Mouse (Mus musculus) gastrocnemius, postnatal 4 days (tissue): ENCODE measurements around the gene Tlcd2. TPM values are rescaled to one million over a fixed set of nuclear protein-coding genes. Genes with fewer than 3 reads are reported as not detected.

ENCODE experiments used
- DNase-seq, 2 experiments: peaks; one replicate each; pipeline ENCODE4 v3.0.0; 2021 to 2022; ENCODE audit warnings: low spot score in 2 of 2, mixed read lengths in 2 of 2
- total RNA-seq, 2 experiments: library from RNA; stranded (reverse); gene quantifications; 2 replicates each; pipeline ENCODE4 v1.2.3; 2021

Gene Tlcd2
- total RNA-seq, 2 experiments from 2014 or later: 9.6 to 12.6 TPM

DNA sequence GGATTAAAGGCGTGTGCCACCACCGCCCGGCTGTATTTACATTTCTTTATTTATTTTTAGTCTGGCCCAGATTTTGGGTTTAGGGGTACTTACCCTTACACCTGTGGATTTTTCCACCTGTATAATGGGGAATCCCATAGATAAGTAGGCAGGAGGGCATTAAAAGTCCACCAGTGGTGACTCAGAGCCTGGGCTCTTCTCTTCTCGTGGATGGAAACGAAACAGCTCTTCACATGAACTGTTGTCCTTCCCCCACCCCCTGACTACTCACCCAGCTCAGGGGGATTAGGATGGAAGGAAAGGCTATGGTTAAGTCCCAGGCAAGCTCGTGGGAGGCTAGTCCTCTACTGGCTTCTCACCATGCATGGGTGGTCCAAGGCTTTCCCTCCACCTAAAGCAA, 2.9 kb downstream of the Tlcd2 start:
- no peak for DNase-seq

DNA sequence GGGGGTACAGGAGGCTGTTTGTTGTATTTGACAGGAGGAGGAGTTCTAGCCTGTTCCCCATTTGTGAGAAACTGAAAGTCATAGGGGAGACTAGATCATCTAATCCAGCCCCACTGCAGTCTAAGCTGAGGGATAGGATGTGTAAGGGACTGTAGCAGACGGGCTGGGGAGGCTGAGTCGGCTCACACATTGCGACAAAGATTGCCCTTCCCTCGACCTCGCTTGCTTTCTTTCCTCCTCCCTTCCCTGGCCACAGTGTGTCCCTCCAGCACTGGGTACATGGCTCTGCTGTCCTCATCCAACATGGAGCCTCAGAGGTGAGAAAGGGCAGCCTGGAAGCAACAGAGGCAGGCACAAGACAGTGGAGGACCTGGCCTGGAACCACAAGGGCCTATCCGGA, 3.5 kb downstream of the Tlcd2 start:
- no peak for DNase-seq

DNA sequence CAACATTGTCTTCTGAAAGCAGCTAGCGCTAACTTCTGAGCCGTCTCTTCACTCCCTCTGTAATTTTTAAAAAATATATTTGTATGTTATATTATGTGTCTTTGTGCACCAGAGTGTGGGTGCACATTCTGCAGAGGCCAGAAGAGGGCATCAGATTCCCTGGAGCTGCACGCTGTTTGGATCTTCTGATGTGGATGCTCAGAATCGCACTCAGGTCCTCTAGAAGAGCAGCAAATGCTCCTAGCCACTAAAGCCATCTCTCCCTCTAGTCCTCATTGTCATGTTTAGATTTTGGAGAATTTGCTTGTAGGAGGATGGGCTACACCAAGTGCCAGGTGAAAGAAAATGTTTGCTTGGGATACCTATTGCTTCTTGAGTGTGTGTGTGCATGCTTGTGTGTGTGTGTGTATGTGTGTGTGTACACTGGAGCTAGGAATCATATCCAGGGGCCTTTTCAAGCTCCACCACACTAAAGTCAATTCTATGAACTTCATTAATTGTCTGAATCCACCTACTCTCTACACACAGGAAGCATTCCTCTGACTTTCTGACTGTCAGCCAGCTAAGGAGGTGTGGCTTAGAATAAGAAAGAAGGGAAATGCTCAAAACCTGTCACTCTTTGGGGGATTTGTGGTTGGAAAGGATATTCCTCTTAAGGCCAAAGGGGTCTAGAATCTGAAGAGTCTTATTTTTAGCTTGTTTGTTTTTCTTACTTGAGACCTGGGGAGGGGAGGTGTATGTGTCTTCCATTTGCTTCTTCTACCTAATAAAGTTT, 5.4 kb downstream of the Tlcd2 start:
- DNase-seq: no peak

DNA sequence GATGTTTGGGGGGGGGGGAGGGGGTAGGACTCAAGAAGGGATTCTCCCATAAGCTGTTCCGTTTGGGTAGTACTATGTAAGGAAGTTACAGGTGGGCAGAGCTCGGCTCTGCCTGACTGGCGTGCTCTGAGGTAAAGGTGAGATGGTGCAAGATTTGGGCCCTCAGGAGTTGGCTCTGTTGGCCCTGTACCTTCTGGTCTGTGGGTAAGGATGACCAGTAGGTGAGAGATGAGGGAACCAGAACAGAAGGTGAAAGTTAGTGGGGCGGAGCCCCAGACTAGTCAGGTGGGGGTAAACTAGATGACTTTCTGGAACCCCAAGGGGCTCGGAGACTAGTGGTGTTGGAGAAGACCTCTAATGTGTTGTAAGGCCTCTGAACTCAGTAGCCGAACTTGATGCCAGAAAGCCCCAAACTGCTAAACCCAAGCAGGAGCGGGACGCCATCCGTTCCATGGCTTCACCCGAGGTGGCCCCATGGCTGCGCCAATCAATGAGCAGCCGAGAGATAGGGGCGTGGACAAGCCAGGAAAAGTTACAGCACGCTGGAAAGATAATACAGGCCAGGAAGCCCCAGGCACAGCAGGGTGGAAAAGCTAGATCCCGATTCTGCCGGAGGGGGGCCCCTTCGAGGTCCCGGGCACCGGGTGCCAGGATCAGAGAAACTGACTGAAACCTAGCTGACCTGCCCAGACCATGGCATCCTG, 6.1 kb downstream of the Tlcd2 start:
- DNase-seq: peak in 1 of 2 experiments; percentile 76

DNA sequence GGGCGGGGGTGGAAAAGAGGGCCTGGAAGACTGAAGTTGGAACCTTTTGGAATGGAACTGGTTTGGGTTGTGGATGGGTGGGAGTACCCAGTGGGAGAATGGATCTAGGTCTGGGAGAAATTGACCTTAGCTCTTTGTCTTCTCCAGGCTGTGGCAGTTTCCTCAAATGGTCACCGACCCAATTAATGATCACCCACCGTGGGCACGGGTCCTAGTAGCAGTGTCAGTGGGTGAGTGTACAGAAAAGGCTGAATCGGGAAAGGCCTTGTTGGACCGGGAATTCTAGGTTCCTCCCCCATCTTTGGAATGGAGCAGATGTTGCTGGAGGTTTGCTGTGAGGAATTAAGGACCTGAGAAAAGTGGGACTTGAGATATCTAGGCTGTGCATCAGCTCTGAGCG, 6.9 kb downstream of the Tlcd2 start:
- DNase-seq: no peak

DNA sequence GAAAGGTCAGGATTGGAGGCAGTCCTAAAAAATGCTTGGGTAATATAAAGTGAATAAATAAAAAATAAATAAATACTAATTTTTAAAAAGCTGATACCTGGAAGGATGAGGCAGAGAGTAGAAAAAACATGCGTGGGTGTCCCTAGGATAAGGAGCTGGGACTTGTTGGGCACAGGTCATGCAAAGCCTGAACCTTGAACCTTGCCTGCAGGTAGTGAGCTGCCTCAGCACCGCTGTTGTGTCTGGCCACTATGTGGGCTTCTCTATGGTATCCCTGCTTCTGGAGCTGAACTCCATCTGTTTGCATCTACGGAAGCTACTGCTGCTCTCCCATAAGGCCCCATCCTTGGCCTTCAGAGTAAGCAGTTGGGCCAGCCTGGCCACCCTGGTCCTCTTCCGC, 7.7 kb downstream of the Tlcd2 start:
- no peak for DNase-seq

DNA sequence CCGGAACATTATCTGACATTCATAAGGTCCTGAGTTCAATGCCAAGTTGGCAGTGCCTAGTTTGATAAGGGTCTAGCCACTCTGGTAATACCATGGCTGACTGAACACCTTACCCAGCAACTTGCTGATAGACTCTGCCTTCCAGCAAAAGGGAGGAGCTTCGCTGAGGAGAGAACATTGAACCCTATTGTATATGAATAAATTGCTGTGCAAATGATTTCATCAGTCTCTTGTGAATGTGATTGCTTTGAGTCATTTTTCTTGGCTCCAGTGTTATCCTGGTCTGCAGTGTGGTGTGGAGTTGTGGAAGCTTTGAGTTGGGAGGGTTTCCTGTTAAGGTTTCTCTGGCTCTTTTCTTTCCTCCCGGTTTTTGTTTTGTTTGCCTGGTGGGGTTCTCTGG, 9.2 kb downstream of the Tlcd2 start:
- no peak for DNase-seq

DNA sequence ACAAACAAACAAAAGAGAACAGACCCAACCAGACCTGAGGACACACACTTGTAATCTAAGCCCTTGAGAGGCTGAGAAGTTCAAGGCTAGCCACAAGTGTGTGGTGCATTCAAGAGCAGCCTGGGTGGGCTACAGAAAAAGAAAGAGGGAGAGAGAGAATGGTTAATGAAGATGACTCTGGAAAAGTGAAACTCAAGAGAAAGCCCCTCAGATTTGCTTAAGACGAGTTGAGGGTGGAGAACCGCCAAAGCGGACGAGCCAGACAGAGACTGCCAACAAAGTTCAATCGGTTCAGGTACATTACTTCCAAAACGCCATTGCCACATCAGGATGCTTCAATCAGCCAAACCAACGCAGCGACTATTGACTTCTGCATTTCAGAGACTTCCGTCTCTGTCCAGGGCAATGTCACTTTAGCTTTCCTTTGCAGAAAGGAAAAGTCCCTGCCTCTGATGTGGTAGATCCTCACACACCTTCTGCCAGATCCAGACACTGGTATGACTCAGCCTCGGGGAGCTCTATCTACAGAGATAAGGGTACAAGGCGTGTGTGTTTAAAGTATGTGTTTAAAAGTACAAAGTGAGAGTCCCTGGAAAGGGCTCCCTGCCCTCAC, 11.1 kb downstream of the Tlcd2 start:
- DNase-seq: no peak

DNA sequence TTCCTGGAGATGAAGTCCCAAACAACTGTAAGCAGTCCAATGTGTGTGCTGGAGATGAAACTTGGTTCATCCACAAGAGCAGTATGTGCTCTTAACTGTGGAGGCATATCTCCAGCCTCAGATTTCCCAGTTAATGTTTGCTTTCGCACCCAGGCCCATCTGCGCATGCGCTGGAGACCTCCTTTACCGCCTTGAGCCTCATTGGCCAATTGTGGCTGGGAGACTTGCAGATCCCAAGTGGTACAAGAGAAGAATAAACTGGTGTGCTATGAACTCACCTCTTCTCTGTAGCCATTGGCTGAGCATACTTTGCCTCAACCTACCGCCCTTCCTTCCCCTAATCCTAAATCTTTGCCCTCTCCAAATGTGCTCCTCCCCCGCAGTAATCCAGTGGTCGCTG, 11.9 kb downstream of the Tlcd2 start:
- no peak for DNase-seq

DNA sequence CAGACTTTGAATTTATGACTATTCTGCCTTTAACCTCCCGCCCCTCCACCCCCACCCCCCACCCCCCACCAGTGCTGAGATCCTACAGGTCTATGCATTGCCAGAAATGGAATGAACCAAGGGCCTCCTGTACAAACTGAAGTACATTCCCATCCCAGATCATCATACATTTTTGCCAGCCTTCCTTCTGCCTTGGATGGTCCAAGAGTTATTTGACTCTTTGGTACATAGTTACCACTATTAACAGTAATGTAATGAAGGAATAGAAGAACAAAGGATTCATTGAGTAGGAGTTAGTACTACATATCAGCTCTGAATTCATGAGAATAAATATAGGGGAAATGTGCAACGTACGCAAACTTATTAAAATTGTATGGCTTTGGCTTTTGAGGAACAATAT, 24.7 kb downstream of the Tlcd2 start:
- no peak for DNase-seq

DNA sequence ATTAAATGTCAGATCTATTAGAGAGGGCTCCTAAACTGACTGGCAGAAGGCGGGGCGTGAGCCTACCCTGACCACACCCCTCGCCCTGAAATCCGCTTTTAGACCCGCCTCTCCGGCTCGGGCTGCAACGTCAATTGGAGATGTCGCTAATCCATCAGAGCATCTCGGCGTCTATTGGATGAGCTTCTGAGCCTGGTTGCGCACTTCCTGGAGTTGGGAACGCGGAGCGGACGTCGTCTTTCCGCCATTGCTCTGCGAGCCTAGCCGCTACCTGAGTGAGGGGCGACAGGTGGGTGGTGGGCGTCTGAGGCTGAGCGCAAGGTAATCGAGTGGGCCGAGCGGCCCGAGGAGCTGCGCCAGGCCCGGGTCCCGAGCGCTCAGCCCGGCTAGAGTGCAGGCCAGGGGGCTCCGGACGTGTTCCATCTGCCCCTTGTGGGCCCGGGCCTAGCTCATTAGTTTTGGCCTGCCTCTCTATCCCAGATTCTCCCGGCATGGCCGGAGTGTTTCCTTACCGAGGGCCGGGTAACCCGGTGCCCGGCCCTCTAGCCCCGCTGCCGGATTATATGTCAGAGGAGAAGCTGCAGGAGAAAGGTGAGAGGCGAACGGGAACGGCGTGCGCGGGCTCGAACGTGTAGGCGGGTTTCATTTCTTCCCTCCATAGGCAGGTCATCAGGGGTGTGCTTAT, 25.2 kb downstream of the Tlcd2 start, which contains the start of gene Prpf8:
Gene Prpf8, plus strand, starts transcription at position 216 of the 685 bp plus-strand sequence.
- peak; percentile 87 to 92 for DNase-seq

DNA sequence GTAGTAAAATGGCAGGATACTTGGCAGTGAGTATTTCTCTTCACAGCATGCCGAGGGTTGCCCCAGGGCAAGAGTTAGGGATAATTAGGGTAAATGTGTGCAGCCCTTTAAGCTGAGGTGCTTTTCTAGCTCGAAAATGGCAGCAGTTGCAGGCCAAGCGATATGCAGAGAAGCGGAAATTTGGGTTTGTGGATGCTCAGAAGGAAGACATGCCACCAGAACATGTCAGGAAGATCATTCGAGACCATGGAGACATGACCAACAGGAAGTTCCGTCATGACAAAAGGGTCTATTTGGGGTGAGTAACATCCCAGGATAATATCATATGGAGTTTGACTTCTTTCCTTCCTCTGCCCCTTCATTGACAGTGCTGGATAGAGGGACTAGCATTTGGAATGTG, 26.0 kb downstream of the Tlcd2 start:
- DNase-seq: no peak

DNA sequence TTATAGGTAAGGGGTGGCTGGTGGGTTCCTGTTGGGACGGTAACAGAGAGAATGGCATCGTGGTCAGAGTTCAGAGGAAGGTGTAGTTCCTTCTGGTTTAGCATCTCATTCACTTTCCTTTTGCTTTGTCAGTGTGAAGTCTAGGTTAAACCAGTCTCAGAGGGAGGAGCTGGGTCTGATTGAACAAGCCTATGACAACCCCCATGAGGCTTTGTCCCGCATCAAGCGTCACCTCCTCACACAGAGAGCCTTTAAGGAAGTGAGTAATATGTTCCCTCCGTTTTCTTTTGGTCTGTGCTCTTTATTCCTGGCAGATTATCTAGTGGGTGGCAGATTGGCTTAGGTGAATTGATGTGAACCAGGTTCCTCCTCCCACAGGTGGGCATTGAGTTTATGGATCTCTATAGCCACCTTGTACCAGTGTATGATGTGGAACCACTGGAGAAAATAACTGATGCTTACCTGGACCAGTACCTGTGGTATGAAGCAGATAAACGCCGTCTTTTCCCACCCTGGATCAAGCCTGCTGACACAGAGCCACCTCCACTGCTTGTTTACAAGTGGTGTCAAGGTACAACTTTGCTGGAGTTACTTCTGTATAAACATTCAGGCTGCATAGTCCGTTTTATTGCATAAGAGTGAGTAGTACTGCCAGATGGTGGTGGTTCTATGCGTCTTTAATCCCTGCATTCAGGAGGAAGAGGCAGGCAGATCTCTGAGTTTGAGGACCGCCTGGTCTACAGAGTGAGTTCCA, 33.0 kb downstream of the Tlcd2 start:
- DNase-seq: no peak

DNA sequence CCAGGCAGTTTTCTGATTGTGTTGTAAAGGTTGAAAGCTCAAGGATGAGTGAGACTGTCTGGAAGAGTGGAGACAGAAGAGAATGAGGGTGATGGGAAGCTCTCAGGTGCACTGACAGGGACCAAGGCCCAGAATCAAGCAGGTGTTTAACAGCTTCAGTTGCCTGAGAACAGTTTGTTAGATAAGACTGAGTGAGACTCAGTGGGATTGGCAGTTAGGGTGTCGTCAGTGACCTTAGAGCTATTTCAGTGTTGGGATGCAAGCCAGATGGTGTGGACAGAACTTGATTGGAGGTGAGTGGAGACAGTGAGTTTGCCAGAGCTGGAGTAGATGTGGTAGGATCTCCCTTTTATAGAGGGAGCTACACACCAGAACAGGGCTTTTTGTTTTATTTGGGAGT, 36.6 kb downstream of the Tlcd2 start:
- DNase-seq: no peak

DNA sequence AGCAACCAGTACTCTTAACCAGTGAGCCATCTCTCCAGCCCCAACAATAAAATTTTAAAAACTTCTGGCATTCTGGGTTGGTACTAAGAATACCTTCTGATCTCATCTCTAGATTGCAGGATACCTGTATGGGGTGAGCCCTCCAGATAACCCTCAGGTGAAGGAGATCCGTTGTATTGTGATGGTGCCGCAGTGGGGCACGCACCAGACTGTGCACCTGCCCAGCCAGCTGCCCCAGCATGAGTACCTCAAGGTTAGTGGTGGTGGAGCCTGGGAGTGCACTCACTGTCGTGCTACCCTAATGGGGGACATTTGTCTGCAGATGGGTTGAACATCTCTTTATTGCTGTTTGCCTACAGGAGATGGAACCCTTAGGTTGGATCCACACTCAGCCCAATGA, 46.6 kb downstream of the Tlcd2 start:
- DNase-seq: no peak

DNA sequence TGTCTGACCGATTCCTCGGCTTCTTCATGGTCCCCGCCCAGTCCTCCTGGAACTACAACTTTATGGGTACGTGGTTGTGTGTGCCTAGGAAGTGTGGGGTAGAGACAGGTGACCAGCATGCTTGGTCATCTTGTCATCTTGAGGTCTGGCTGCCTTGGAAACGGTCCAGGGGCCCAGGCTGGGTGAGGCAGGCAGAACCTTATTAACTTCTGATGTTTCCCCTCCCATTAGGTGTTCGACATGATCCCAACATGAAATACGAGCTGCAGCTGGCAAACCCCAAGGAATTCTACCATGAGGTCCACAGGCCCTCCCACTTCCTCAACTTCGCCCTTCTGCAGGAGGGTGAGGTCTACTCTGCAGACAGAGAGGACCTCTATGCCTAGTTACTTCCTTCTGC, 47.4 kb downstream of the Tlcd2 start:
- DNase-seq: no peak

DNA sequence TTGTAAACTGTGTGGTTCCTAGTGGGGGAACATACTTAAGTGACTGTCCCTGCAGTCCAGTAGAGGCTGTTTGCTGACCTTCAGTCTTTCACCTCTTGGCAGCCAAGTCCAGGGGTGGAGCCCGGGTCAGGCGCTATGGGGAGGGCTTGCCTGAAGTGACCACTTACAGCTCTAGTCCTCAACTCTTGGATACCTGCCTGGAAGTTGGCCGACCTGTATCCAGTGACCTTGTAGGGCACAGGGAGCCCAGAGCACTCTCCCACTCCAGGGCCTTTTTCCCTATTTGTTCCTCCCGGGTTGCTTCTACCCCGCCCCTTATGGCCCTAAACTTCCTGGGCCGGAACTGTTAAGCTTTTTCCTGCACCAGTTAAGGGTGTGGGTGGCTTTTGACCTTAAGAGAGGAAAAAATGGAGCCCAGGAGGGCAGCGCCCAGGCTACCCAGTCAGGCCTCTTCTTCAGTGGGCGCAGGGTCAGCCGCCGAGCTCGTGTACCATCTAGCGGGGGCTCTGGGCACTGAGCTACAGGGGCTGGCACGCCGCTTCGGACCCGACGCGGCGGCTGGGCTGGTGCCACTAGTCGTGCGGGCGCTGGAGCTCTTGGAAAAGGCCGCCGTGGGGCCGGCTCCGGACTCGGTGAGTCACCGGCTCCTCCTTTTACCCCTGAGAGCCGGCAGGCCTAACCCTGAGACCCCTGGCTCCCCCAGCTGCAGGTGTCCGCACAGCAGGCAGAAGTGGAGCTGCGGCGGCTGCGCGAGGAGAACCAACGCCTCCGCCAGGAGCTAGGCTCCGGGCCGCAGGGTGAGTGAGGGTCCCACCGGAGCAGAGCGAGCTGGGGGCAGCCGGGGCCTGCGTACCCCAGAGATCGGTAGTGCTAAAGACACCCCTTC, 48.5 kb downstream of the Tlcd2 start, which contains the start of gene Rilp:
Gene Rilp, plus strand, starts transcription at position 354 of the 886 bp plus-strand sequence.
- peak; percentile 51 to 75 for DNase-seq

DNA sequence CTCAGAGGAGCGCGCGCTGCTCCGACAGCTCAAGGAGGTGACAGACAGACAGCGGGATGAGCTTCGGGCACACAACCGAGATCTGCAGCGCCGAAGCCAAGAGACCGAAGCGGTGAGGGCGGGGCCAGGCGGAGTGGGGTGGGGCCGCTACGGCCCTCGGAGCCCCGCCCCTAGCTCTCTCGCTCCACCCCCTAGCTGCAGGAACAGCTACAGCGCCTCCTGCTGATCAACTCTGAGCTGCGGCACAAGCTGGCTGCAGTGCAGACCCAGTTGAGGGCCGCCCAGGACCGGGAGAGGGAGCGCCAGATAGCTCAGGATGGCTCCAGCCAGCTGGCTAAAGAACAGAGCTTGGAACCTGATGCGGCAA, 49.1 kb downstream of the Tlcd2 start:
- peak; percentile 93 to 97 for DNase-seq

DNA sequence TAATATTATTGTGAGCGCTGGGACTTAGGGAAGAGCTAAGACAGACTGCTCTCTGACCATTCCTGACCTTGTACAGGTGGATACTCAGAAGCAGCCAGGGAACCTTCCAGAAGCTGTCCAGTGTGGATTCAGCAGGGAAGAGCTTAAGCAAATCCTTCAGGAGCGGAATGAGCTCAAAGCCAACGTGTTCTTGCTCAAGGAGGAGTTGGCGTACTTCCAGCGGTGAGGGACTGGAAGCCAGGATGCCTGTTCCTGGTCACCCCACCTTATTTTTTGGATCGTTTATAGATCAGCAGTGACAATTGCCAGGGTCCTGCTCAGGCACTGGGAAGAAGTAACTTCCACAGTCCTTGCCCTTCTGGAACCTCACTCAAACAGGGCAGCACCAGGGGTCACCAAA, 49.7 kb downstream of the Tlcd2 start:
- peak in 1 of 2 experiments; percentile 56 for DNase-seq
